Mouse (Mus musculus) midbrain, embryonic 12.5 days (tissue): ENCODE data around the gene Mmab. TPM values are rescaled to one million over a fixed set of nuclear protein-coding genes. Genes with fewer than 3 reads are reported as not detected.

Source experiments
- ATAC-seq: fragments of 200-750 bp; cut with Nextera tagmentation; 2 replicates; pipeline ENCODE4 v1.8.0; 2017; ENCODE audit warnings: low read depth, moderate TSS enrichment, moderate library complexity; ENCODE audit not compliant: low FRiP score
- H3K27ac ChIP-seq: fragments of 300-500 bp; sonication (generic); replicated peaks from 2 replicates; pipeline ENCODE4 v1.5.1; 2016; ENCODE audit warnings: mild to moderate bottlenecking
- H3K27me3 ChIP-seq: fragments of 300-500 bp; sonication (generic); 2 replicates; pipeline ENCODE4 v1.6.1; 2016; ENCODE audit warnings: mild to moderate bottlenecking
- H3K36me3 ChIP-seq: fragments of 300-500 bp; sonication (generic); 2 replicates; pipeline ENCODE4 v1.6.1; 2016
- H3K4me1 ChIP-seq: fragments of 300-500 bp; sonication (generic); 2 replicates; pipeline ENCODE4 v1.6.1; 2016
- H3K4me2 ChIP-seq: fragments of 300-500 bp; sonication (generic); replicated peaks from 2 replicates; pipeline ENCODE4 v1.6.1; 2016; ENCODE audit warnings: mild to moderate bottlenecking, moderate library complexity
- H3K4me3 ChIP-seq: fragments of 300-500 bp; sonication (generic); 2 replicates; pipeline ENCODE4 v1.5.1; 2016; ENCODE audit warnings: mild to moderate bottlenecking
- H3K9ac ChIP-seq: fragments of 300-500 bp; sonication (generic); replicated peaks from 2 replicates; pipeline ENCODE4 v1.6.1; 2016; ENCODE audit warnings: mild to moderate bottlenecking, moderate library complexity
- H3K9me3 ChIP-seq: fragments of 300-500 bp; sonication (generic); 2 replicates; pipeline ENCODE4 v1.6.1; 2016; ENCODE audit warnings: mild to moderate bottlenecking
- WGBS: fragments of 180-500 bp; shearing (Covaris S2); methylation state at CpG from one replicate; pipeline ENCODE4 v1.1.7; 2016; 5-methylcytosine and 5-hydroxymethylcytosine counted together
- microRNA-seq: library from miRNA; unstranded; fragments of <30 nt; microRNA quantifications from one replicate; pipeline ENCODE4, GENCODE M21; 2017
- polyA plus RNA-seq: library from polyadenylated mRNA; unstranded; fragments of >200 nt; fragmentation: Nextera tagmentation; extraction: Ambion mirVana; gene quantifications from 2 replicates; pipeline ENCODE4 v1.2.1, GENCODE M21; 2016

The Mmab gene
- polyA plus RNA-seq, 1 experiment from 2014 or later: 27.0 TPM

GRCm38 (mm10) chr5:114407269-114407668 is 36.6 kb downstream of the Mmab start:
- no peaks in the 10 kb centered on the region for H3K9me3 ChIP-seq
- ATAC-seq: no peak
- H3K4me3 ChIP-seq: no peak overlapping the region
- no peak overlapping the region for H3K4me2 ChIP-seq
- peaks cover 100% of the 10 kb centered on the region for H3K36me3 ChIP-seq
- H3K27me3 ChIP-seq: no peaks in the 10 kb centered on the region
- WGBS: 94% methylated on average over 10 of the region's 10 CpGs
- H3K27ac ChIP-seq: no peak overlapping the region
- no peaks in the 10 kb centered on the region for H3K4me1 ChIP-seq
- no peak overlapping the region for H3K9ac ChIP-seq

DNA sequence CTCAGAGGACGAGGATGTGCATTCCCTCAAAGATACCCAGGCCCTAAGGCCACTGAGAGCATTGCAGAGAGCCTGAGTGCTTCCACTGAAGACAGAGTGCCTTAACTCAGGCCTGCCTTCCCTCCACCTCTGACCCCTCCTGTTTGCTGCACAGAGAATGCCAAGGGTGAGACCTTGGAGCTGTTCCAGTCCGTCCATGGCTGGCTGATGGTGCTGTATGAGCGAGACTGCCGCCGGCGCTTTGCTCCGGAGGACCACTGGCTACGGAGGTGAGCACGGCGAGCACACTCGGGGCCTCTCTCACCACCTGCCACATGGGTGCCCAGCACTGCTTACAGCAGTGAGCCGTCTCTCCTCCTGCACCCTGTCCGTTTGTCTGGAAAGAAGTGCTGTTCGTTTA is 37.3 kb downstream of the Mmab start:
- Histone ChIP-seq H3K9me3 (no peaks in the 10 kb centered on the region), H3K27me3 (no peaks in the 10 kb centered on the region), H3K9ac (no peak overlapping the region), H3K4me1 (no peaks in the 10 kb centered on the region), H3K4me3 (no peak overlapping the region), H3K4me2 (no peak overlapping the region), H3K27ac (no peak overlapping the region), H3K36me3 (peaks cover 100% of the 10 kb centered on the region)
- no peak for ATAC-seq
- WGBS: 90% methylated on average over 14 of the region's 14 CpGs

- Histone ChIP-seq H3K9ac (no peak overlapping the region), H3K9me3 (no peaks in the 10 kb centered on the region), H3K27ac (no peak overlapping the region), H3K4me1 (no peaks in the 10 kb centered on the region), H3K36me3 (peaks cover 98% of the 10 kb centered on the region), H3K4me3 (no peak overlapping the region), H3K27me3 (no peaks in the 10 kb centered on the region), H3K4me2 (no peak overlapping the region)
- WGBS: 88% methylated on average over 9 of the region's 9 CpGs
- ATAC-seq: no peak
Measured at GRCm38 (mm10) chr5:114393169-114393568, 50.7 kb downstream of the Mmab start.

- Histone ChIP-seq H3K4me1 (peaks cover 15% of the 10 kb centered on the region), H3K9ac (no peak overlapping the region), H3K27ac (no peak overlapping the region), H3K4me3 (no peak overlapping the region), H3K4me2 (no peak overlapping the region), H3K9me3 (no peaks in the 10 kb centered on the region), H3K27me3 (no peaks in the 10 kb centered on the region), H3K36me3 (peaks cover 54% of the 10 kb centered on the region)
- WGBS: 95% methylated on average over 8 of the region's 8 CpGs
- ATAC-seq: no peak
Measured at GRCm38 (mm10) chr5:114384448-114384847, 59.4 kb downstream of the Mmab start.

- 74% methylated on average over 9 of the region's 9 CpGs for WGBS
- H3K9me3 ChIP-seq: no peaks in the 10 kb centered on the region
- H3K27ac ChIP-seq: no peak overlapping the region
- no peak overlapping the region for H3K4me3 ChIP-seq
- H3K4me2 ChIP-seq: no peak overlapping the region
- H3K9ac ChIP-seq: no peak overlapping the region
- peaks cover 26% of the 10 kb centered on the region for H3K4me1 ChIP-seq
- ATAC-seq: no peak
- H3K27me3 ChIP-seq: no peaks in the 10 kb centered on the region
- H3K36me3 ChIP-seq: peaks cover 43% of the 10 kb centered on the region
Measured at GRCm38 (mm10) chr5:114383184-114383904, 60.5 kb downstream of the Mmab start.

Small RNA genes within 50 kb of the gene (microRNA-seq; reads per million reads assigned to microRNA genes)
- not detected for gene Mir7027

Other genes with a start within 250 kb of the Mmab start
- 11.0 and 12.4 TPM in 2 replicates for gene Foxn4, start 170.3 kb downstream of the Mmab start, polyA plus RNA-seq
- gene Myo1h, start 154.9 kb downstream of the Mmab start, polyA plus RNA-seq: 0.40 and 0.68 TPM in 2 replicates
- 107 and 111 TPM in 2 replicates for gene Kctd10, start 63.6 kb downstream of the Mmab start, polyA plus RNA-seq
- gene Ube3b, start 63.5 kb downstream of the Mmab start, polyA plus RNA-seq: 57.4 and 59.4 TPM in 2 replicates
- 51.0 and 58.9 TPM in 2 replicates for gene Mvk, start 209 bp upstream of the Mmab start, polyA plus RNA-seq
- gene Fam222a, start 124.0 kb upstream of the Mmab start, polyA plus RNA-seq: 9.4 and 10.2 TPM in 2 replicates
- 0.20 and 0.69 TPM in 2 replicates for gene Trpv4, start 214.4 kb upstream of the Mmab start, polyA plus RNA-seq
- 60.6 and 62.0 TPM in 2 replicates for gene Gltp, start 246.9 kb upstream of the Mmab start, polyA plus RNA-seq